Mouse (Mus musculus): ENCODE data around the gene Ets2. TPM values are rescaled to one million over a fixed set of nuclear protein-coding genes. Genes with fewer than 3 reads are reported as not detected.

Gene Ets2
- 10 to 100 TPM; 45.4 to 49.2 TPM for total RNA-seq (2021)

GRCm38 (mm10) chr16:95701802-95702561 is at the start of gene Ets2:
Ets2 (plus strand) TSS chr16:95702075.
- intact Hi-C loops (cut with DNase I), result loop anchor here (5.0 kb wide), 2 partner anchors 55 to 245 kb away; no protein-coding TSS in a partner anchor

GRCm38 (mm10) chr16:95654204-95654611 is 47.7 kb upstream of the Ets2 start:
- DNase-seq (ENCODE audit: extremely low spot score in 1 of 2, low spot score in 2 of 2), result no peak
- intact Hi-C loops (cut with DNase I), result no loop called here

More at GRCm38 (mm10) chr16:95701802-95702561, at the start of gene Ets2:
- peak; percentile 86 to 94 for DNase-seq (ENCODE audit: extremely low spot score in 1 of 2, low spot score in 2 of 2)

GRCm38 (mm10) chr16:95656535-95656934 is 45.3 kb upstream of the Ets2 start:
- intact Hi-C loops (cut with DNase I), result no loop called here
- DNase-seq (ENCODE audit: extremely low spot score in 1 of 2, low spot score in 2 of 2), result no peak

DNA sequence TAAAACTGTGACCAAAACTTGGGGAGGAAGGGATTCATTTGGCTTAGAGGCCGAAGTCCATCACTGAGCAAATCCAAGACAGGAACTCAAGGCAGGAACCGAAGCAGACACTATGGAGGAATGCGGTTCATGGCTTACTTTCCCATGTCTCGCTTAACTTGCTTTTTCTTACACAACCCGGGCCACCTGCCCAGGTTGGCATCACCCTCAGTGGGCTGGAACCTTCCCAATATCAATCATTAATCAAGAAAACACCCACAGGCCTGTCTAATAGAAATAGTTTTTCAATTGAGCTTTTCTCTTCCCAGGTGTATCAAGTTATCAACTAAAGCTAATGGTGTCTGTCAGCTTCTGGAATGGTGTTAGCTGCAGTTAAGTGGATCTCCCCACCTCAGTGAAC is 44.7 kb upstream of the Ets2 start:
- no peak for DNase-seq (ENCODE audit: extremely low spot score in 1 of 2, low spot score in 2 of 2)
- intact Hi-C loops (cut with DNase I), result no loop called here

DNA sequence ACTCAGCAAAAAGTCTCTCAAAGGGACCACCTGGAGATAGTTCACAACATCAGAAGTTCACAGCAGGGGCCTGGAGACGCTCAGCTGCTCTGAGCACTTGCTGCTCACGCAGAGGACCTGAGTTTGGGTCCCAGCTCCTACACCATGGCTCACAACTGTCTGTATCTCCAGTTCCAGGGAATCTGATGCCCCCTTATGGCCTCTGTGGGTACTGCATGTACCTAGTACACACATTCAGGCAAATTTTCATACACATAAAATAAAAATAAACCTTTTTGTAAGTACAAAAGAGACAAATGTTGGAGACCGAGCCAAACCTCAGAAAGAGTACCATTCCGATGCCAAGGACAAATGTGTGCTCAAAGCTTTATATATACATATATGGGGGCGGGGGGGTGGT is 44.1 kb upstream of the Ets2 start:
- no peak for DNase-seq (ENCODE audit: extremely low spot score in 1 of 2, low spot score in 2 of 2)
- intact Hi-C loops (cut with DNase I), result no loop called here

GRCm38 (mm10) chr16:95658836-95659430 is 42.9 kb upstream of the Ets2 start:
- intact Hi-C loops (cut with DNase I), result no loop called here

DNA sequence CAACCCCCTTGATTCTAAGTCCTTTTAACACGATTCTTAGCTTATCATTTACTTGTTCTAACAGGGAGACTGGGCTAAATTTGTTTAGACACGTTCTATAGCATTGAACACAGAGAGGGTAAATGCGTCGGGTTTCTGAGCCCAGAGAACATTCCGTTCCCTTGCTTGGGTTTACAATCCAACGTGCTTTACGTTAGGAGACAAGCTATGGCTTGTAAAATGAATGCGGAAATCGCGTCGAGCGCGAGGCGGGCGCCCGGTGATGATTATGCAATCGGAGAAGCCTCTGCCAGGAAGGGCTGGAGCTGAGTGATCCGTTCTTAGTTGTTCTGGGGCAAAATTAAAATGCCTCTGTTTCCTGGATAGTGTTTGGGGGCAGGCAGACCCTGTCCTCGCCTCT is 42.4 kb upstream of the Ets2 start:
- intact Hi-C loops (cut with DNase I), result no loop called here

More at GRCm38 (mm10) chr16:95658836-95659430, 42.9 kb upstream of the Ets2 start:
- peak in 1 of 2 experiments; percentile 44 for DNase-seq (ENCODE audit: extremely low spot score in 1 of 2, low spot score in 2 of 2)

GRCm38 (mm10) chr16:95660909-95661308 is 41.0 kb upstream of the Ets2 start:
- intact Hi-C loops (cut with DNase I), result no loop called here
- no peak for DNase-seq (ENCODE audit: extremely low spot score in 1 of 2, low spot score in 2 of 2)

More for the DNA sequence above, 42.4 kb upstream of the Ets2 start:
- DNase-seq (ENCODE audit: extremely low spot score in 1 of 2, low spot score in 2 of 2), result no peak

GRCm38 (mm10) chr16:95665472-95666131 is 36.3 kb upstream of the Ets2 start:
- intact Hi-C loops (cut with DNase I), result no loop called here
- DNase-seq (ENCODE audit: extremely low spot score in 1 of 2, low spot score in 2 of 2), result no peak

DNA sequence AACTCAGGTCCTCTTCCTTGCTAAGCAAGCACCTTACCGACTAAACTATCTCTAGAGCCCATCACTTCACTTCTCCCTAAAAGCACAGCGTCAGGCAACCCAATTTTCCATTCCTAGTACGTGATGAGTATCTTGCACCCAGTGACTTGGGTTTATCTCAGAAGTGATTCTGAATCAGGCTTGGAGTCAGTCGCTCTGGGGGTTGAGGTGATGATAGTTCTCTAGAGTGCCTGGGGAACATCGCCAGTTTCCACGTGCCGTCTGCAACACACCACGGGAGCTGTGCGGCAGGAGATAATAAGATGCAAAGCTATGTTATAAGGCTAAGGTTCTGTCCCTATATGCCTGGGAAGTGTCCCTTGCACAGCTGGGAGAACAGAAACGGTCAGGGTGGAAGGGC is 35.6 kb upstream of the Ets2 start:
- no peak for DNase-seq (ENCODE audit: extremely low spot score in 1 of 2, low spot score in 2 of 2)
- intact Hi-C loops (cut with DNase I), result no loop called here

DNA sequence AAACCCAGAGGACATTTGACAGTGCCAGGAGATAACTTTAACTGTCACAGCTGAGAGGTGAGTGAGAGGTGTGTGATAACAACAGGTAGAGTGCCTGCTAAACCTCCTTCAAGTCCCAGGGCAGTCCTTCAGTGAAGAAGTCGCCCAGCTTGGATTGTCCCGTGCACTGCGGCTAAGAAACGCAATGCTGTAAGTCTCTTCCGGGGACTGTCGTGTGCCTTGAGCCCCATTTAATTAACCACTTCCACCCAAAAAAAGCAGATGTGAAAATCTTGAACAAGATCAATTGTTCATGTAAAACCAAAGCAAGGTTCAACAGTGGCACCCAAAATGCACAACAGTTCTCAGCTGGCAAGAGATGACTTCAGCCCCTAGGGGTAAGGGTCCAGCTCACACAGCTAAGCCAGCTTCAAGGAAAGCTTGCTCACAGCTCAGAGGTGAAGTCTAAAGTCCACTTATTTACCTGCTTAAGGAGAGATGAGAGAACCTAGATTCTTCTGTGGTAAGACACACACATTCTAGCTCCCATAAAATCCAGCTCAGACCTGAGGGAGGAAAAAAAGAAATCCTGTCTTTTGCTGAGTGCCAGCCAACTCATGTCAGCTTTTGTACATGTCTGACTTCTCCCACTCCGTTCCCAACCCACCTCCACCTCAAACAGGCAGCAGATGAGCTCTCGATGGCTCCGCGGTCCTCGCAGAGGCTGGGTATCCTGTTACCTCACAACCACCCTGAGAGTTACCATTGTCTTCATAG is 34.3 kb upstream of the Ets2 start:
- intact Hi-C loops (cut with DNase I), result no loop called here
- no peak for DNase-seq (ENCODE audit: extremely low spot score in 1 of 2, low spot score in 2 of 2)

DNA sequence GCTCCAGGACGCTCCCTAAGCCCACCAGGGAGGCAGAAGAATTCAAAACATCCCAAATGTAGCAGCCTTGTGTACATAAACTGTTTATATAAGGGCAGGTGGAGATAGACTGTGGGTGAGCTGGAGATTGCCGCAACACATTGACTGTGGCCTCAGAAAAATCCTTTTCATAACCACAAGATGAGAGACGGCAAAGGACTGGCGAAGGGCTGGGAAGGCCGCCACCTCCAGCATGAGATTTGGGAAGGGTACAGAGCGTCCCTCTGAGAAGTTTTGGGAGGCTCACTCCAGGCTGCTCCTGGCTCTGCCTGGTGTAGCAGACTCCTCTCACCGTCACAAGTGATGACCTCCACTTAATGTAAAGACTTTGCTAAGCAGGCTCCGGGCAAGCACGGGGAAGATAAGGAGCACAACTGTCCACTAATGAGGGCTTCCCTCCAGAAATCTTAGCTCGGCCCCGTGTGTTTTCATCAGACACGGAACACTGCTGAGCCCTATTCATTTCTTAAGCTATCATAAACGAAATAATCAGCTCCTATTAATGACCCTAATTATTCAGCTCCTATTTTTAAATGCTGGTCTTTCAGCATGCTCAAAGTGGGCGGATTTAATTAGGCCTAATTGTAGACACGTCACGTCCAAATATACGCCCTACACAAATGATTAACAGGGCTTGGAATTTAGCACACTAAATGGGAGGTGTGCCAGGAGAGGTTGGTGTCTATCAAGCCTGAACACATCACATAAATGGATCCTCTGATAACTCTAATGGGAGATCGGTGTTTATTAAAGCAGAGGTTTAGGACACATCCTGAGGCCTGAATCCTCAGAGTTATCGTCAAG is 33.5 kb upstream of the Ets2 start:
- DNase-seq (ENCODE audit: extremely low spot score in 1 of 2, low spot score in 2 of 2), result no peak
- intact Hi-C loops (cut with DNase I), result no loop called here

- DNase-seq (ENCODE audit: extremely low spot score in 1 of 2, low spot score in 2 of 2), result no peak
- intact Hi-C loops (cut with DNase I), result no loop called here
These were observed 27.4 kb upstream of the Ets2 start for GRCm38 (mm10) chr16:95674452-95674921.

- intact Hi-C loops (cut with DNase I), result no loop called here
- no peak for DNase-seq (ENCODE audit: extremely low spot score in 1 of 2, low spot score in 2 of 2)
These were observed 26.7 kb upstream of the Ets2 start for GRCm38 (mm10) chr16:95675212-95675611.

GRCm38 (mm10) chr16:95676668-95677067 is 25.2 kb upstream of the Ets2 start:
- no peak for DNase-seq (ENCODE audit: extremely low spot score in 1 of 2, low spot score in 2 of 2)
- intact Hi-C loops (cut with DNase I), result no loop called here

DNA sequence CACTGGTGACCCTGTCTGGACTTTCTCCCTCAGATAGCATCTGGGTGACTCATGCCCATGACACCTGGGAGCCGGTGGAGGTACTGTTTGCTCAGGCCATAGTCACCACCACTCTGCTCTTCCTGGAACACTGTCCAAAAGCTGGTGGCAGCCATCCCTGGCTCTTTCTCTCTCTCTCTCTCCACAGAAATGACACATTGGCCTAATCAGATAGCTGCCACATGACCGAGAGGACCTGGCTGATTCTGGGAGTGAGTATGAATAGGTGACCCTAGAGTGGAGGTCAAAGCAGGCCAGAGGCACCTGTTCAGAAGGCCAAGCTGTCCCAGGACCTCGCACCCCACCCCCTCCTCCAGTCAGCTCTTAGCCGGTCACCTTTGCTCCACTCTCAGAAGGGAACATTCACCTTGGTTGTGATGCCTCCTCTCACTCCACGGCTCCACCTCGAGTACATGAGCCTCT is 19.4 kb upstream of the Ets2 start:
- intact Hi-C loops (cut with DNase I), result no loop called here
- no peak for DNase-seq (ENCODE audit: extremely low spot score in 1 of 2, low spot score in 2 of 2)

GRCm38 (mm10) chr16:95685807-95686206 is 16.1 kb upstream of the Ets2 start:
- DNase-seq (ENCODE audit: extremely low spot score in 1 of 2, low spot score in 2 of 2), result no peak
- intact Hi-C loops (cut with DNase I), result no loop called here

- intact Hi-C loops (cut with DNase I), result no loop called here
- DNase-seq (ENCODE audit: extremely low spot score in 1 of 2, low spot score in 2 of 2), result no peak
These were observed 15.6 kb upstream of the Ets2 start for GRCm38 (mm10) chr16:95686246-95686645.
